Mouse (Mus musculus): ENCODE results near the gene Rbpms2.

DNA sequence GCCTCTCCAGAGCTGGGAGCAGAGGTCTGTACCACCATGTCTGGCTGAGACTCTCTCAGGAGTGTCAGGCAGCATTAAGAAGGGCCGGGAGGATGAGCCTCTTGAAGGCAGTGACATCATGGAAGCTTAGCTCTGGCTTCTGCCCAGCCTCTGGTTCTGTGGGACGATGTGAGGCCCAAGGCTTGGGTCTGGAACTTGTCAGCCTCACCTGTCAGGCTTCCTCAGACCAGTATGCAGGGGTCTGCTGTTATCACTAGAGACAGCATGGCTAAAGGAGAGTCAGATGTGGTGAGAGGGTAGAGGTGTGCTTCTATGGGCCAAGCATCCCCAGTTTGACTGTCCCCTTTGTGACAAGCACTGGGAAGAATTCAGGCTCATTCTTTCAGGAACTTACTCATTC, 16.4 kb upstream of the Rbpms2 start:
- no peak for TF ChIP-seq POLR2A (IDR thresholded peaks at IDR 0.05; ENCODE audit: insufficient read depth, low read depth, low read length)
- TF ChIP-seq CTCF (IDR thresholded peaks at IDR 0.05; ENCODE audit: insufficient read depth, low read depth, low read length), result no peak
